Mouse (Mus musculus) G1E-ER4 (cell line): ENCODE results near the gene Cartpt. TPM values are rescaled to one million over a fixed set of nuclear protein-coding genes. Genes with fewer than 3 reads are reported as not detected.

Experiments used
- GATA1 ChIP-seq: IDR thresholded peaks from one replicate; pipeline ENCODE4 v1.8.0; 2012; ENCODE audit warnings: low read length, inconsistent platforms
- polyA plus RNA-seq: library from polyadenylated mRNA; stranded (reverse); fragments of >175 nt; gene quantifications from 2 replicates; pipeline ENCODE4 v1.2.3, GENCODE M21; 2012

The Cartpt gene
- polyA plus RNA-seq = not detected in 2 replicates

DNA sequence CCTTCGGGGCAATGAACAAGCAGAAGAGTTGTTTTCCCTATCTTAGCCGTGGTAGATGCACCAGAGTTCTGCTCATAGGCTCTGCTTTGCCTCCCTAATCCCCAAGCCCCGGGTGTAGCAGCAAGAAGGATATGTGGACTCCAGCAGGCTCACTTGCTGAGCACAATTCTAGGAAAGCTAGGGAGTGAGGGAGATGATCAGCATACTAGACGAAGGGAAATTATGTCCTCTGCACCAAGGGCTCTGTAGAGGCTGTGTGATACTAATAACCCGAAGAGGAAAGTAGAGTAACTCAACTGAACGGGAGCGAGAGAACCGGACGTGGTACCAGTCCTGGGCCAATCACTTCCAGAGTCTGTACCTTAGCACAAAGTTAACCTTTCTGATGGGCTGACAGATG is at the start of gene Cartpt:
Gene Cartpt (minus strand): TSS at position 127 of the 400 bp plus-strand sequence.
- no peak for TF ChIP-seq GATA1

GRCm38 (mm10) chr13:99947417-99947816 is 46.5 kb upstream of the Cartpt start:
- no peak for TF ChIP-seq GATA1

DNA sequence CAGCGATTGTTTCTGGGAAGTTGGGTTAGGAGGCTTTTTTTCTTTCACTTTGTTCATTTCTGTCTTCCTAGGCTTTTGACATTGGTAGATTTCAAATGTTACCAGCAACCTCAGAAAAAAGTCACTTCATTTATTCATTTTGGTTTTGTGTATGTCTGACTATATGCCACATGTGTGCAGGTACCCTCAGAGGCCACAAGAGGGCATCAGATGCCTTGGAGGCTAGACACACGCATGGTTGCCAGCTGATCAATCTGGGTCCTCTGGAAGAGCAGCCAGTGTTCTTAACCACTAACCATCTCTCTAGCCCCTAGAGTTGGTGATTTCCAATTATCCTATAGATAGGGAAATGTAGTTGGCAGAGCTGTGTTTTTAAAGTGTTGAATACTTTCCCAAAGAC is 42.6 kb upstream of the Cartpt start:
- TF ChIP-seq GATA1 = no peak

DNA sequence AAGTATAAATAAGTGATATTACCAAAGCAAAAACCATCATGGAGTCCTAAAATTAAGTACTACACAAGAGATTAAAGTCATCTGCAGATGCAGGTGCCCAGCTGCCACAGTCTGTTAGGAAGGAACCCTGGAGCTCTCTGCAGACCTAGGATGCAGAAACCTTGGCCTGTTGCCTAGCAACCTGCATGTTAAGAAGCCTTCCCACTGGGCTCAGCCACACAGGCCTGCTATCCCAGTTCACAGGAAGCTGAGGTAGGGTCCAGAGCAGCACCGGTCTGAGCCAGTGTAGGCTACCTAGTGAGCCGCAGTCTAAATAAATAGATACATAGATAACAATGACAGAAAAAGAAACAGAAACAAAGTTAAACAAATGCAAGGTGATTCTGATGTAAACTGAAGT is 39.7 kb upstream of the Cartpt start:
- TF ChIP-seq GATA1 = no peak

DNA sequence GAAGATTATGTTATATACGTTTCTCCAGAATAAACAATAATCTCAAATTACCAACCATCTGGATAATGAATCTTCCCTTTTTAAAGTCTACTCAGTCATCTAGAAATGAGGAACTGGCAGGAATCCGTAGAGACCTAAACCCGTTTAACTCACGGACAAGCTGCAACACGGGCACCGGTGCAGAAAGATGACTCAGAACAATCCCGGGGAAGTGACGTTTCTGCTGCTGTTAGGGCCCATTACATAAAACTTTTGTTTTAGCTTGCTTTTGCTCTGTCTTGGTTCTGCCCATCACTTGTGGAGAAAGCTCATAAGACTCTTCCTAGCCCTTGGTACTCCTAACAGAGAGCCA is 38.4 kb upstream of the Cartpt start:
- no peak for TF ChIP-seq GATA1

DNA sequence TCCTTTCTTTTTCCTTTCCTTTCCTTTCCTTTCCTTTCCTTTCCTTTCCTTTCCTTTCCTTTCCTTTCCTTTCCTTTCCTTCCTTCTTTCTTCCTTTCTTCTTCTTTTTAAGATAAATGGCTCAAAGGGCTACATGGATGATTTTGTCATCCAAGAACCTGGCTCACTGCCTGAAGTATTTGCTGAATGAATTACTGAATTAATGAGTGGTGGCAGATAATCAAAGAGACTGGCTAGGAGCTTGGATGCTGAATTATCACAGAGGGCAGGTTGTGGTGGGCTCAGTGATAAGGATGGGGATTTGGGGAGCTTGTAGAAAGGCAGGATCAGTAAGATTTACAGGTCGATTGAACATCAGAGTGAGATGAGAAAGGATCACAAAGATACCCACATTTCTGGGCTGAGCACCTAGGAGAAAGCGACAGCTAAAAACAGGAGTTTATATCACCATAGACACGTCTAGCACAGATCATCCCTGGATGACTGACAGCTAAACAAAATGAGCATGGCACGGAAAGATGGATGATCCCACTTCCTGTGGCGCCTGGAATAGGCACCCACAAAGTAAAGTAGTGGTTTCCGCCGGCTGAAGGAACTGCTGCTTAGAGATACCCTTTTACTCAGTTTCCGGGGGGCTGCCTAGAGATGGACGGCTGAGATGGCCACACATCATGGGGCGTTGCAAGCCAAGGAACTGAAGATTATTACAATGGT is 37.9 kb upstream of the Cartpt start:
- TF ChIP-seq GATA1 = no peak

GRCm38 (mm10) chr13:99937741-99938140 is 36.9 kb upstream of the Cartpt start:
- no peak for TF ChIP-seq GATA1

DNA sequence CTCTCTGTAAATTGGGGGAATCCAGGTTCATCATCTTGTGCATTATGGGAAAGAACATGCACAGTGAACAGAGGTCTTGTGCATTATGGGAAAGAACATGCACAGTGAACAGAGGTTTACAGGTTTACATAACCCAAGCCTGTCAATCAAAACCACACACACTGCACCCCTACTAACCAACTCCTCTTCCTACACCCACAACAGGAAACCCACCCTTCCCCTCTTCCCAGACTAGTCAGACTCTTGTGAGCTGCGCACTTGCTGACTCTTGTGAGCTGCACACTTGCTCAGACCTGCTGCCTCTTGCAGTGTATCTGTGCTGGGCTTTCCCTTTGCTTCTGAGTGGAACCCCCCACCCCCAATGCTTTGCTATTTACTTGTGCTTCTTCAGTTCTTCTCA is 31.5 kb upstream of the Cartpt start:
- TF ChIP-seq GATA1 = no peak

DNA sequence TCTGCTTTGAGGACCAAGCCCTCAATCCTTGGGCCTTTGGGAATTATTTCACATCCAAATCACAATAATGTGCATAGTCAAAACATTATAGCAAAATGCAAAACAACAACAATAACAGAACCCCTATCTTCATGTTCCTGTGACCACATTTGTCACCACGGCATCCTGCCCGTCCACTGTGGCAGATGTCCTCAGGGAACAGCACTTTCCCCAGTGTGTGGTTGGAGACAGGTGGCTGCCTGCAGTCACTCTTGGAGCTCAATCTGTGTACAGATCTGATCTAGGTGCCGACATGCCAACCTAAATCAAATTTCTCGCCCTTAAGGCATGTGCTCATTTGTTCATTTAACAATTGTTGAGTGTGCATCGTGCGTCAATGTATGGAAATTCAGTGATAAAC is 30.6 kb upstream of the Cartpt start:
- TF ChIP-seq GATA1 = no peak

GRCm38 (mm10) chr13:99926249-99926648 is 25.4 kb upstream of the Cartpt start:
- no peak for TF ChIP-seq GATA1

- no peak for TF ChIP-seq GATA1
Observed at GRCm38 (mm10) chr13:99915632-99916031, 14.7 kb upstream of the Cartpt start.

DNA sequence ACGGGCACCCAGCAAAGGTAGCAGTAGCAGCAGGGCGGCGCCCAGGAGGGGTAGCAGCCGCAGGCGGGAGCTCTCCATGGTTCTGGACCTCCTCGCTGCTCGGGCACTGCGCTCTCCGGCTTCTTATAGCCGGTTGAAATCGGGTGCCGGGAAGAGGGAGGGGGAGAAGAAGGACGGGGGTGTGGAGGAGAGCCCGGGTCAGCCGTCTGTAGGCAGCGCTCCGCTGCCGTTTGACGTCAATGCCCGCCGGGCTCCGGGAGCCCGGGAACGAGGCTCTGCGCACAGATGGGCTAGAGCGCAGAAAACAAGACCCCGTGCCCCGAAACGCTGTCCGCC is 366 bp downstream of the Cartpt start:
- TF ChIP-seq GATA1 = no peak

DNA sequence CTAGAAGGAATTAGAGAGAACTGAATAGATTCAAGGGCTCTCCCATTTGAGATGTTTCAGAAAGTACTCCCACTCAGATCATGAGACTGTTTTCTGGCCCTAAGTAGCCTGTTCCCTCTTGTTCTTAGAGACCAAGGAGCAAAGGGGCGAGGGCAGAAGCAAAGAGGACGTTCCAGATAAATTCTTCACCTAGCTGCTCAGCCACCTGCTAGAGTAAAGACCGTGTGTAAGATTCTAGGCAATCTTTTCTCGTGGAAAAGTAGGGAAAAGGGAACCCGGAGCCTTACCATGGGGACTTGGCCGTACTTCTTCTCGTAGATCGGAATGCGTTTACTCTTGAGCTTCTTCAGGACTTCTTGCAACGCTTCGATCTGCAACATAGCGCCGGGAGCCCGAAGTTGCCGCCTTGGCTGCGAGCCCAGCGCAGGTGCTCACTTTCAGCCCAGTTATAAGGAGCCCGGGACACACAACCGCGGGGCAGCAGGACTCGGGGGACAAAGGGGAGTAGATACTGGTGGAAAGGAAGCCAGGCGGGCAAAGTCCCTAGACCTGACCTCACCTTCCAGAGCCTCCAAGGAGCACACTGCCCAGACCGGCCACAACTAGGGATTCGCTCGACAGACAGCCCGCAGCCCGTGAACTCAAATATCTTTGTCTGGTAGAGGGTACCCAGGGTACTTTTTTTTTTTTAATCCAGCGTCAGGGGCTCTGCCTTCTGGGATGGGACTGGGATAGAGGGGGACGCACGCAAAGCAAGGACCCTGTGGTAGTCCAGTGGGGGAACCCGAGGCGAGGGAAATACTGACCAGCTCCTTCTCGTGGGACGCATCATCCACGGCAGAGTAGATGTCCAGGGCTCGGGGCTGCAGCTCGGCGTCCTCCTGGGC is 978 bp downstream of the Cartpt start:
- no peak for TF ChIP-seq GATA1

DNA sequence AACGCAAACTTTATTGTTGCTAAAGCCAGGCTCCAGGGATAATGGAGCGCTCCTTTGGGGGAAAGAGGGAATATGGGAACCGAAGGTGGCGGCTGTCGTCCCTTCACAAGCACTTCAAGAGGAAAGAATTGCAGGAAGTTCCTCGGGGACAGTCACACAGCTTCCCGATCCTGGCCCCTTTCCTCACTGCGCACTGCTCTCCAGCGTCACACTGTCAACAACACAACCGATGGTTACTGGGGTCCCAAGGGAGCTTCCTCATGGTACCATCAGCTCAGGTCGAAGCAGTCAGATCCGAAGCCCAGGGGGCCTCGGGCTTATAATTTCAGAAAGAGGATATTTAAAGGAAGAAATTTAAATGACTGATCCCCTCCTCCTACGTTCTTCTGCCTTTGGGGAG is 2.1 kb downstream of the Cartpt start:
- TF ChIP-seq GATA1 = no peak

GRCm38 (mm10) chr13:99885636-99886035 is 15.3 kb downstream of the Cartpt start:
- TF ChIP-seq GATA1 = no peak

- TF ChIP-seq GATA1 = no peak
Observed at GRCm38 (mm10) chr13:99879696-99880095, 21.2 kb downstream of the Cartpt start.

GRCm38 (mm10) chr13:99872059-99872458 is 28.8 kb downstream of the Cartpt start:
- TF ChIP-seq GATA1 = no peak

- no peak for TF ChIP-seq GATA1
Observed at GRCm38 (mm10) chr13:99868438-99868837, 32.5 kb downstream of the Cartpt start.
